Mouse (Mus musculus) 3134 (cell line): ENCODE measurements around the gene Olfr1087.
"Not testable (repeated sequence)": the region's sequence is repeated elsewhere in the genome, so short reads cannot be mapped to it uniquely, and the experiment has no call there.

Experiments
- DNase-seq: peaks from one replicate; pipeline ENCODE4 v3.0.0-alpha.2; 2011; ENCODE audit warnings: low spot score; ENCODE audit not compliant: insufficient read length; ENCODE audit errors: extremely low read depth

Olfr1087 gene

DNA sequence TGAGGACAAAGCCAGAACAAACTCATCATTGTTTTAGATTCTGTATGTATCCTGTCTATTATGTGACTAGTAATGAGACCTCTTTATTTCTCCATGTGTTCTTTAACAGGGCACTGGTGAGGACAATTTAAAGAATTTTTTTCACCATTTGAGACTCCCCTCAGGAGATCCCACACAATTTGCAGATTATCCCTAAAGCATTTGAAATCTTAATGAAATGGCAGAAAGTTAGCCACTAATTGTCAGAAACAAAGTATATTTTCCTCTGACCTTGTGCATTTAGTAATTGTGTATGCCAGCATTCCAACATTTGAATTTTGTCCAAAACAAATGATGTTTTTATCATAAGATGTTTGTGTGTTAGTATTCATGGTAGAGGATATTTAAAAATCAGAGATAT is at the start of gene Olfr1087:
Gene Olfr1087, minus strand, starts transcription at position 101 of the 400 bp plus-strand sequence.
- no peak for DNase-seq

DNA sequence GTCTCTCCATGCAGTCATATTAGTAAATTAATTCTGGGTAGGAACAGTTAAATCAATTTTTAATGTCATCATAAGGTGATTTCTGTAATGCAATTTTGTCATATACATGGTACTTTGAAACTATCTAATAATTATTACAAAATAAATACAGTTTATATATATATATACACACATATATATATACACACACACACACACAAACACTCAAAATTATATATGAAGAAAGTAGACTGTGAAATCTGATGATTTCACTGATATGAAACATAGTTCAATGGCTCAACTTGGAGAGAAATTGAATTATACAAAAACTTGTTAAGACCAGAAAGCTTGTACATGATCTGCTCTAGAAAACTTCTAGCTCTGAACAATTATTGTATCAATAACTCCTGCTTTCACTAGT is 35.4 kb upstream of the Olfr1087 start, which contains the start of gene Olfr1089:
Gene Olfr1089, minus strand, starts transcription at position 101 of the 400 bp plus-strand sequence.
- DNase-seq: no peak

DNA sequence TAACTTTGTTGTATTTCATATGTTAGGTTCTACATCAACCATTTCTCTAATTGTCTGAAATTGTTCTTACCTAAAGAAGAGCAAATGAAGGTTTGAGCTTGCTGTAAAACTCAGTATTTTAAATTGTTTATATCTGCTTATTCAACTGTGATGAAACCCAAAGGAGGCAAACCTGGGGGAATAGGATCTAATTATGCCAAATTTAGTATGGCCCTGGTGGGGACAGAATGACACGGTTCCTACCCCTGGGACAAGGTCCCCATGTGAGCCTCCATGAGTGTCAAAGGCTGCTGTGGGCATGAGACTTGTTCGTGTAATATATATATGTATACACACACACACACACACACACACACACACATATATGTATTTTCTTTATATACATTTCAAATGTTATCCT is 18.2 kb downstream of the Olfr1087 start, which contains the start of gene Olfr1086:
Gene Olfr1086, minus strand, starts transcription at position 101 of the 400 bp plus-strand sequence.
- DNase-seq: no peak

DNA sequence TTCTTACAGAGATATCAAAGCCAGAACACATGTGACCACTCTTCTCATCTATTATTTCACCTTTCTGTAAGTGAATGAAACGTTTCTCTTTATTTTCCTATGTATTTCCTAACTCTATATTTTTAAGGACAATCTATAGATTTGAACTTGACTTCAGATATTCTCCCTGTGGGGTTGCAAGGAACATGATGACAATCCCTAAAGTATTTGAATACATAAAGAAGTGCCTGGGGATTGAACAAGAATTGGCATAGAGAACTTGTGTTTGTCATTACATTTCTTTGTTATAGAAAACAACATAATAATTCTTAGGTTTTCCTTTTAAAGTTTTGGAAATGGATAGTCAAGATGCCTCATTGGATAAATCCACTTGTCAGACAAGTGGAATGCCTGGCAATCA is 36.3 kb downstream of the Olfr1087 start, which contains the start of gene Olfr1085:
Gene Olfr1085, minus strand, starts transcription at position 101 of the 400 bp plus-strand sequence.
- DNase-seq: no peak

DNA sequence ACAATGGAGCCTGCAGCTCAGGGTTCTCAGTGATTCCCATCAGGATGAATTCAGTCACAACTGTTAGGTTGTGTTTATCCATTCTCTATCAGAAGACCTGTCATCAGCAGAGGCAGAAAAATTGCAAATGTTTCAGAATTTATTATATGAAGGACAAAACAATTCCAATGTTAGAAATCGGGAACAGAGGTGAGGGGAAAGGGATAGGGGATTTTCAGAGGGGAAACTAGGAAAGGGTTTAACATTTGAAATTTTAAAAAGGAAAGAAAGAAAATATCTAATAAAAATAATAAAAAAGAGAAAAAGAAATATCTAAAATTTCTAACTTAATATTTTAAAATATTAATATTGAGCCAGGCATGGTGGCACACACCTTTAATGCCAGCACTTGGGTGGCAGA is 58.6 kb downstream of the Olfr1087 start, which contains the start of gene Olfr1084:
Gene Olfr1084, minus strand, starts transcription at position 101 of the 400 bp plus-strand sequence.
- not testable (repeated sequence) for DNase-seq
